Mouse (Mus musculus) urinary bladder, postnatal 36 days (tissue): ENCODE measurements around the gene Sh3bp4.
A peak's percentile ranks its signal among the peaks of the same experiment; 100 is the strongest.

ENCODE experiments used
- DNase-seq, 2 experiments: peaks; one replicate each; pipeline ENCODE4 v3.0.0; 2022; ENCODE audit warnings: low spot score in 2 of 2, mixed read lengths in 1 of 2

Sh3bp4 gene

GRCm38 (mm10) chr1:89093696-89094095 lies 23.5 kb downstream of the Sh3bp4 start:
- DNase-seq, result no peak

- no peak for DNase-seq
Observed at GRCm38 (mm10) chr1:89094416-89094815, 24.2 kb downstream of the Sh3bp4 start.

GRCm38 (mm10) chr1:89095642-89096424 lies 25.6 kb downstream of the Sh3bp4 start:
- DNase-seq, result no peak

GRCm38 (mm10) chr1:89102231-89103003 lies 32.2 kb downstream of the Sh3bp4 start:
- DNase-seq, result no peak

- DNase-seq, result no peak
Observed at GRCm38 (mm10) chr1:89103004-89103263, 32.7 kb downstream of the Sh3bp4 start.

GRCm38 (mm10) chr1:89103505-89103904 lies 33.3 kb downstream of the Sh3bp4 start:
- DNase-seq, result no peak

- peak; percentile 78 to 88 for DNase-seq
Observed at GRCm38 (mm10) chr1:89104066-89104765, 34.0 kb downstream of the Sh3bp4 start.

GRCm38 (mm10) chr1:89105891-89106830 lies 35.9 kb downstream of the Sh3bp4 start:
- no peak for DNase-seq

GRCm38 (mm10) chr1:89107466-89107865 lies 37.3 kb downstream of the Sh3bp4 start:
- DNase-seq, result no peak

- DNase-seq, result peak in 1 of 2 experiments; percentile 70
Observed at GRCm38 (mm10) chr1:89108340-89108896, 38.2 kb downstream of the Sh3bp4 start.

GRCm38 (mm10) chr1:89109767-89110166 lies 39.6 kb downstream of the Sh3bp4 start:
- DNase-seq, result no peak

GRCm38 (mm10) chr1:89110767-89111534 lies 40.7 kb downstream of the Sh3bp4 start:
- no peak for DNase-seq

- no peak for DNase-seq
Observed at GRCm38 (mm10) chr1:89112544-89112943, 42.3 kb downstream of the Sh3bp4 start.

GRCm38 (mm10) chr1:89113731-89114130 lies 43.5 kb downstream of the Sh3bp4 start:
- DNase-seq, result no peak

- DNase-seq, result no peak
Observed at GRCm38 (mm10) chr1:89117062-89117461, 46.8 kb downstream of the Sh3bp4 start.

- DNase-seq, result no peak
Observed at GRCm38 (mm10) chr1:89118076-89118475, 47.9 kb downstream of the Sh3bp4 start.

- DNase-seq, result no peak
Observed at GRCm38 (mm10) chr1:89118836-89119235, 48.6 kb downstream of the Sh3bp4 start.

GRCm38 (mm10) chr1:89120290-89120689 lies 50.1 kb downstream of the Sh3bp4 start:
- no peak for DNase-seq

GRCm38 (mm10) chr1:89121466-89121865 lies 51.3 kb downstream of the Sh3bp4 start:
- no peak for DNase-seq

- DNase-seq, result no peak
Observed at GRCm38 (mm10) chr1:89122376-89122775, 52.2 kb downstream of the Sh3bp4 start.
